Mouse (Mus musculus): Measurements from ENCODE around the gene Smtnl2.

- TF ChIP-seq POLR2A (IDR thresholded peaks at IDR 0.05; ENCODE audit: insufficient read depth, low read length) (no peak), CTCF (IDR thresholded peaks at IDR 0.05; ENCODE audit: low read depth, low read length) (no peak), EP300 (IDR thresholded peaks at IDR 0.05; ENCODE audit: insufficient read depth, low read depth, low read length) (no peak)
These were observed 24.2 kb upstream of the Smtnl2 start for GRCm38 (mm10) chr11:72435694-72436045.

All from ES-Bruce4 (cell line).